Mouse (Mus musculus) heart, embryonic 11.5 days (tissue): ENCODE data around the gene Fbxw21. TPM values are rescaled to one million over a fixed set of nuclear protein-coding genes. Genes with fewer than 3 reads are reported as not detected.

Experiments
- ATAC-seq: fragments of 200-750 bp; cut with Nextera tagmentation; replicated peaks from 2 replicates; pipeline ENCODE4 v1.8.0; 2017; ENCODE audit warnings: moderate library complexity; ENCODE audit not compliant: insufficient number of reproducible peaks, low FRiP score, low TSS enrichment
- H3K27ac ChIP-seq: fragments of 300-500 bp; sonication (generic); 2 replicates; pipeline ENCODE4 v1.5.1; 2014; ENCODE audit warnings: mild to moderate bottlenecking, low read depth, low read length
- H3K27me3 ChIP-seq: fragments of 300-500 bp; sonication (generic); 2 replicates; pipeline ENCODE4 v1.6.1; 2014; ENCODE audit warnings: mild to moderate bottlenecking, low read length, mixed read lengths; ENCODE audit not compliant: control insufficient read depth, insufficient read depth
- H3K36me3 ChIP-seq: fragments of 300-500 bp; sonication (generic); 2 replicates; pipeline ENCODE4 v1.6.1; 2014; ENCODE audit warnings: mild to moderate bottlenecking, low read length, moderate library complexity, mixed read lengths; ENCODE audit not compliant: control insufficient read depth, insufficient read depth
- H3K4me1 ChIP-seq: fragments of 300-500 bp; sonication (generic); 2 replicates; pipeline ENCODE4 v1.6.1; 2014; ENCODE audit warnings: low read length; ENCODE audit not compliant: control insufficient read depth, insufficient read depth
- H3K4me2 ChIP-seq: fragments of 300-500 bp; sonication (generic); 2 replicates; pipeline ENCODE4 v1.6.1; 2014; ENCODE audit warnings: mild to moderate bottlenecking, moderate library complexity
- H3K4me3 ChIP-seq: fragments of 300-500 bp; sonication (generic); 2 replicates; pipeline ENCODE4 v1.5.1; 2014; ENCODE audit warnings: low read depth, low read length
- H3K9ac ChIP-seq: fragments of 300-500 bp; sonication (generic); 2 replicates; pipeline ENCODE4 v1.6.1; 2014; ENCODE audit warnings: mild to moderate bottlenecking, low read depth, low read length, moderate library complexity
- H3K9me3 ChIP-seq: fragments of 300-500 bp; sonication (generic); replicated peaks from 2 replicates; pipeline ENCODE4 v1.6.1; 2016; ENCODE audit warnings: low read length; ENCODE audit not compliant: control insufficient read depth
- WGBS: fragments of 180-500 bp; shearing (Covaris S2); extraction: QIAGEN DNeasy Blood & Tissue Kit; methylation state at CpG from one replicate; pipeline ENCODE4 v1.1.7; 2014; ENCODE audit not compliant: insufficient replicate concordance; 5-methylcytosine and 5-hydroxymethylcytosine counted together
- polyA plus RNA-seq: library from polyadenylated mRNA; unstranded; fragments of >200 nt; fragmentation: Nextera tagmentation; extraction: Ambion mirVana; gene quantifications from 2 replicates; pipeline ENCODE4 v1.2.1, GENCODE M21; 2014

Gene Fbxw21
- polyA plus RNA-seq, 1 experiment from 2014 or later: not detected

- Histone ChIP-seq H3K36me3 (0 out of 2 replicates have a peak, but pooled peaks cover 3% of the 10 kb centered on the region), H3K4me1 (peaks cover 30% of the 10 kb centered on the region), H3K4me2 (no peak overlapping the region), H3K9me3 (no peaks in the 10 kb centered on the region), H3K27me3 (no peaks in the 10 kb centered on the region), H3K27ac (0 out of 2 replicates have a peak overlapping the region, but pooled peaks have one; percentile 6), H3K9ac (0 out of 2 replicates have a peak overlapping the region, but pooled peaks have one; percentile 16), H3K4me3 (no peak overlapping the region)
- WGBS: 53% methylated on average over 6 of the region's 6 CpGs
- ATAC-seq: no peak
Measured at GRCm38 (mm10) chr9:109092799-109093198, 69.0 kb downstream of the Fbxw21 start.

- no peak overlapping the region for H3K9ac ChIP-seq
- peaks cover 20% of the 10 kb centered on the region for H3K4me1 ChIP-seq
- no peak overlapping the region for H3K27ac ChIP-seq
- no peaks in the 10 kb centered on the region for H3K9me3 ChIP-seq
- H3K36me3 ChIP-seq: 0 out of 2 replicates have a peak, but pooled peaks cover 3% of the 10 kb centered on the region
- no peak for ATAC-seq
- 93% methylated on average over 8 of the region's 8 CpGs for WGBS
- no peak overlapping the region for H3K4me2 ChIP-seq
- H3K27me3 ChIP-seq: no peaks in the 10 kb centered on the region
- no peak overlapping the region for H3K4me3 ChIP-seq
Measured at GRCm38 (mm10) chr9:109091802-109092201, 70.0 kb downstream of the Fbxw21 start.

- H3K27ac ChIP-seq: no peak overlapping the region
- H3K4me3 ChIP-seq: no peak overlapping the region
- 0 out of 2 replicates have a peak, but pooled peaks cover 3% of the 10 kb centered on the region for H3K36me3 ChIP-seq
- H3K9me3 ChIP-seq: no peaks in the 10 kb centered on the region
- 86% methylated on average over 15 of the region's 15 CpGs for WGBS
- no peaks in the 10 kb centered on the region for H3K27me3 ChIP-seq
- H3K9ac ChIP-seq: no peak overlapping the region
- no peak overlapping the region for H3K4me2 ChIP-seq
- ATAC-seq: no peak
- peaks cover 12% of the 10 kb centered on the region for H3K4me1 ChIP-seq
Measured at GRCm38 (mm10) chr9:109090446-109090845, 71.4 kb downstream of the Fbxw21 start.

Other genes with a start within 250 kb of the Fbxw21 start
- not detected in 2 replicates for gene Tmem89, start 247.4 kb downstream of the Fbxw21 start, polyA plus RNA-seq
- 707 and 751 TPM in 2 replicates for gene Uqcrc1, start 225.4 kb downstream of the Fbxw21 start, polyA plus RNA-seq
- gene Col7a1, start 208.5 kb downstream of the Fbxw21 start, polyA plus RNA-seq: 0.28 and 0.77 TPM in 2 replicates
- gene Ucn2, start 176.0 kb downstream of the Fbxw21 start, polyA plus RNA-seq: not detected in 2 replicates
- 3.6 and 4.5 TPM in 2 replicates for gene Pfkfb4, start 170.3 kb downstream of the Fbxw21 start, polyA plus RNA-seq
- gene Shisa5, start 123.5 kb downstream of the Fbxw21 start, polyA plus RNA-seq: 49.0 and 59.1 TPM in 2 replicates
- 5.7 and 7.0 TPM in 2 replicates for gene Trex1, start 102.3 kb downstream of the Fbxw21 start, polyA plus RNA-seq
- gene Atrip, start 87.9 kb downstream of the Fbxw21 start, polyA plus RNA-seq: 18.0 and 18.6 TPM in 2 replicates
- gene Ccdc51, start 79.5 kb downstream of the Fbxw21 start, polyA plus RNA-seq: 15.5 and 15.8 TPM in 2 replicates
- 776 and 790 TPM in 2 replicates for gene Tma7, start 79.5 kb downstream of the Fbxw21 start, polyA plus RNA-seq
- gene Plxnb1, start 66.7 kb downstream of the Fbxw21 start, polyA plus RNA-seq: 5.5 and 6.8 TPM in 2 replicates
- not detected in 2 replicates for gene Fbxw13, start 33.9 kb upstream of the Fbxw21 start, polyA plus RNA-seq
- not detected in 2 replicates for gene Fbxw20, start 72.7 kb upstream of the Fbxw21 start, polyA plus RNA-seq
- not detected in 2 replicates for gene Fbxw14, start 125.6 kb upstream of the Fbxw21 start, polyA plus RNA-seq
- gene Fbxw28, start 177.6 kb upstream of the Fbxw21 start, polyA plus RNA-seq: not detected in 2 replicates
- not detected in 2 replicates for gene Fbxw22, start 242.3 kb upstream of the Fbxw21 start, polyA plus RNA-seq